Comparison of ENCODE assay signal across 14 mouse cellular contexts in genomic region chr9:63568314-63568713, GRCm38 (mm10). TPM values are rescaled to one million over a fixed set of nuclear protein-coding genes. Genes with fewer than 3 reads are reported as not detected.
DNase-seq lines count a peak whose midpoint lies in the region; ATAC-seq and TF ChIP-seq lines count a peak whose summit lies in the region.
"Had no signal": no experiment of that assay in that cellular context is flagged by ENCODE, and none has a peak within 500 bp of the region (broad histone marks: within the 10 kb centered on the region; RNA-seq: fewer than 3 reads in every experiment).

No protein-coding gene starts in this region.

- no peak for DNase-seq in heart, adult 9 months (ENCODE audit: low spot score in 2 of 2)
- peak; percentile 11 for DNase-seq in kidney, postnatal 0 days (ENCODE audit: low spot score)
- DNase-seq in kidney, adult 9 months: no peak
- peak; percentile 56 for DNase-seq in brain, embryonic 14.5 days (ENCODE audit: low read depth)
- no peak for DNase-seq in left cerebral cortex, postnatal 4 days
- DNase-seq: cerebellum, adult 11-12 months; right cerebral cortex, postnatal 25 days had no signal

- TF ChIP-seq CTCF in kidney, postnatal 0 days (IDR thresholded peaks at IDR 0.05; ENCODE audit: low read depth): no peak
- TF ChIP-seq CTCF in brain, embryonic 14.5 days (IDR thresholded peaks at IDR 0.05; ENCODE audit: borderline replicate concordance, extremely low read depth, insufficient read depth, insufficient read length): no peak

- TF ChIP-seq POLR2A in brain, embryonic 14.5 days (IDR thresholded peaks at IDR 0.05; ENCODE audit: borderline replicate concordance, extremely low read depth, insufficient read depth, insufficient read length, poor library complexity, severe bottlenecking): no peak

- H3K4me2 ChIP-seq in heart, embryonic 14.5 days (ENCODE audit: low read length): peak overlapping the region; percentile 31
- H3K4me2 ChIP-seq in kidney, postnatal 0 days (ENCODE audit: low read length): no peak overlapping the region
- peak overlapping the region; percentile 27; the same call in 1 of the 2 replicates for H3K4me2 ChIP-seq in limb, embryonic 13.5 days (replicated peaks)
- H3K4me2 ChIP-seq: liver, embryonic 12.5 days had no signal

- H3K9ac ChIP-seq in heart, embryonic 14.5 days (ENCODE audit: low read length): no peak overlapping the region; the same call in 1 of the 2 replicates
- no peak overlapping the region for H3K9ac ChIP-seq in kidney, postnatal 0 days (ENCODE audit: low read depth, low read length)
- H3K9ac ChIP-seq in limb, embryonic 13.5 days: no peak overlapping the region
- H3K9ac ChIP-seq: forebrain, embryonic 13.5 days; liver, embryonic 12.5 days; midbrain, embryonic 12.5 days had no signal

- H3K9me3 ChIP-seq in heart, embryonic 14.5 days (ENCODE audit: control insufficient read depth, low read length): peaks cover 2% of the 10 kb centered on the region; the same call in 1 of the 2 replicates
- no peaks in the 10 kb centered on the region for H3K9me3 ChIP-seq in kidney, postnatal 0 days (replicated peaks; ENCODE audit: low read length)
- H3K9me3 ChIP-seq in limb, embryonic 13.5 days: no peaks in the 10 kb centered on the region
- H3K9me3 ChIP-seq: forebrain, embryonic 13.5 days; liver, embryonic 12.5 days; midbrain, embryonic 12.5 days had no signal

- H3K27me3 ChIP-seq in heart, embryonic 14.5 days (ENCODE audit: control insufficient read depth, insufficient read depth, low read length): no peaks in the 10 kb centered on the region
- H3K27me3 ChIP-seq in kidney, postnatal 0 days (ENCODE audit: insufficient read depth, low read length): no peaks in the 10 kb centered on the region
- H3K27me3 ChIP-seq in limb, embryonic 13.5 days: 0 out of 2 replicates have a peak, but pooled peaks cover 2% of the 10 kb centered on the region
- H3K27me3 ChIP-seq: liver, embryonic 12.5 days; midbrain, embryonic 12.5 days had no signal

- ATAC-seq in heart, embryonic 14.5 days (ENCODE audit: insufficient number of reproducible peaks, insufficient read depth, low FRiP score, low read depth): no peak
- ATAC-seq in kidney, postnatal 0 days (replicated peaks; ENCODE audit: low FRiP score, low read depth): no peak
- ATAC-seq in limb, embryonic 13.5 days (ENCODE audit: low FRiP score, low read depth): no peak
- ATAC-seq: forebrain, embryonic 13.5 days; liver, embryonic 12.5 days had no signal

- WGBS in heart, embryonic 14.5 days: 77% methylated on average over 6 of the region's 6 CpGs
- WGBS in kidney, postnatal 0 days: 75% methylated on average over 6 of the region's 6 CpGs
- 61% methylated on average over 6 of the region's 6 CpGs for WGBS in limb, embryonic 13.5 days

- intact Hi-C loops in left cerebral cortex, postnatal 4 days (cut with DNase I): no loop called here

- H3K36me3 ChIP-seq in heart, embryonic 14.5 days (ENCODE audit: control insufficient read depth, insufficient read depth, low read length): no peaks in the 10 kb centered on the region
- H3K36me3 ChIP-seq in kidney, postnatal 0 days (ENCODE audit: insufficient read depth, low read length): no peaks in the 10 kb centered on the region
- no peaks in the 10 kb centered on the region for H3K36me3 ChIP-seq in limb, embryonic 13.5 days
- H3K36me3 ChIP-seq: liver, embryonic 12.5 days; midbrain, embryonic 12.5 days had no signal

- no peak overlapping the region for H3K27ac ChIP-seq in heart, embryonic 14.5 days (replicated peaks in 1 of 2; ENCODE audit: control insufficient read depth in 1 of 2, insufficient read depth in 1 of 2, low read depth in 2 of 2, low read length in 2 of 2)
- H3K27ac ChIP-seq in kidney, postnatal 0 days: no peak overlapping the region
- no peak overlapping the region for H3K27ac ChIP-seq in limb, embryonic 13.5 days
- H3K27ac ChIP-seq: forebrain, embryonic 13.5 days; liver, embryonic 12.5 days; midbrain, embryonic 12.5 days had no signal

- H3K4me3 ChIP-seq in heart, embryonic 14.5 days (ENCODE audit: control insufficient read depth in 1 of 2, insufficient read depth in 1 of 2, low read depth in 1 of 2, low read length in 2 of 2): no peak overlapping the region
- H3K4me3 ChIP-seq in kidney, postnatal 0 days (replicated peaks; ENCODE audit: low read depth, low read length): no peak overlapping the region
- H3K4me3 ChIP-seq in limb, embryonic 13.5 days: no peak overlapping the region
- H3K4me3 ChIP-seq: forebrain, embryonic 13.5 days; liver, embryonic 12.5 days; midbrain, embryonic 12.5 days; myocyte had no signal

- H3K4me1 ChIP-seq in heart, embryonic 14.5 days (ENCODE audit: control insufficient read depth in 2 of 2, insufficient read depth in 2 of 2, low read length in 2 of 2): peaks cover 10 to 14% of the 10 kb centered on the region in 2 experiments
- H3K4me1 ChIP-seq in kidney, postnatal 0 days (replicated peaks; ENCODE audit: insufficient read depth, low read length): no peaks in the 10 kb centered on the region
- H3K4me1 ChIP-seq in limb, embryonic 13.5 days: peaks cover 29% of the 10 kb centered on the region

RNA-seq across cellular contexts. Expression of gene Iqch, which starts 34.0 kb away (rescaled TPM):
- 0.08 TPM in 1 of 2 replicates, not detected in the other for polyA plus RNA-seq in heart, embryonic 14.5 days (2014; fragmentation: Nextera tagmentation; extraction: Ambion mirVana)
- polyA plus RNA-seq in kidney, postnatal 0 days (2015; fragmentation: Nextera tagmentation; extraction: Ambion mirVana): 0.08 and 0.11 TPM in 2 replicates
- polyA plus RNA-seq in brain, embryonic 14.5 days (2012; rRNA removed): 0.04 and 0.11 TPM in 2 replicates
- 0.15 and 0.20 TPM in 2 replicates for polyA plus RNA-seq in limb, embryonic 13.5 days (2015; fragmentation: Nextera tagmentation; extraction: Ambion mirVana)
- under 1 TPM in 1 of 2 experiments, not detected in 1; 0.16 TPM for total RNA-seq in left cerebral cortex, postnatal 4 days (2021)
- total RNA-seq: adrenal gland, adult 18-20 months had no signal
- polyA plus RNA-seq: liver, embryonic 12.5 days; midbrain, embryonic 12.5 days; myocyte had no signal

RNA-seq across cellular contexts. Expression of gene Aagab, which starts 34.1 kb away (rescaled TPM):
- 28.5 and 31.1 TPM in 2 replicates for polyA plus RNA-seq in heart, embryonic 14.5 days (2014; fragmentation: Nextera tagmentation; extraction: Ambion mirVana)
- 29.0 and 32.2 TPM in 2 replicates for polyA plus RNA-seq in kidney, postnatal 0 days (2015; fragmentation: Nextera tagmentation; extraction: Ambion mirVana)
- 24.9 and 27.9 TPM in 2 replicates for polyA plus RNA-seq in brain, embryonic 14.5 days (2012; rRNA removed)
- polyA plus RNA-seq in limb, embryonic 13.5 days (2015; fragmentation: Nextera tagmentation; extraction: Ambion mirVana): 21.7 and 26.2 TPM in 2 replicates
- 10 to 100 TPM; 46.5 to 47.2 TPM for total RNA-seq in left cerebral cortex, postnatal 4 days (2021)

Comparison
In these comparisons a context has a peak if more than half of its experiments do, and no peak if none do; other contexts are left out.
1. DNase-seq: peak in kidney, postnatal 0 days (single experiment) and brain, embryonic 14.5 days (single experiment); none in heart, adult 9 months (0 of 2), kidney, adult 9 months (single experiment) and left cerebral cortex, postnatal 4 days (single experiment).